Mouse (Mus musculus) lung, adult 18-20 months (tissue): Measurements from ENCODE around the gene Tesc.

Source experiments
- DNase-seq, 2 experiments: peaks; one replicate each; pipeline ENCODE4 v3.0.0; 2022; ENCODE audit warnings: mixed read lengths in 2 of 2

The Tesc gene

GRCm38 (mm10) chr5:118017527-118017926 is 10.0 kb upstream of the Tesc start:
- no peak for DNase-seq

- DNase-seq, result no peak
Measured at GRCm38 (mm10) chr5:118019905-118020304, 7.6 kb upstream of the Tesc start.

GRCm38 (mm10) chr5:118023053-118023452 is 4.5 kb upstream of the Tesc start:
- DNase-seq, result no peak

- DNase-seq, result no peak
Measured at GRCm38 (mm10) chr5:118025880-118026279, 1.7 kb upstream of the Tesc start.

GRCm38 (mm10) chr5:118026343-118026742 is 1.2 kb upstream of the Tesc start:
- no peak for DNase-seq

- no peak for DNase-seq
Measured at GRCm38 (mm10) chr5:118027101-118027697, 344 bp upstream of the Tesc start.

GRCm38 (mm10) chr5:118028191-118029034 is 870 bp downstream of the Tesc start:
- peak in 1 of 2 experiments; percentile 25 for DNase-seq

GRCm38 (mm10) chr5:118029035-118029408 is 1.5 kb downstream of the Tesc start:
- peak in 1 of 2 experiments; percentile 15 for DNase-seq

GRCm38 (mm10) chr5:118029420-118029819 is 1.9 kb downstream of the Tesc start:
- peak in 1 of 2 experiments; percentile 11 for DNase-seq

- DNase-seq, result no peak
Measured at GRCm38 (mm10) chr5:118030022-118030675, 2.6 kb downstream of the Tesc start.

GRCm38 (mm10) chr5:118031059-118031458 is 3.5 kb downstream of the Tesc start:
- DNase-seq, result no peak

GRCm38 (mm10) chr5:118031508-118031907 is 4.0 kb downstream of the Tesc start:
- no peak for DNase-seq

- no peak for DNase-seq
Measured at GRCm38 (mm10) chr5:118033328-118033727, 5.8 kb downstream of the Tesc start.

- DNase-seq, result no peak
Measured at GRCm38 (mm10) chr5:118033740-118034139, 6.2 kb downstream of the Tesc start.

GRCm38 (mm10) chr5:118034632-118035031 is 7.1 kb downstream of the Tesc start:
- no peak for DNase-seq

GRCm38 (mm10) chr5:118035786-118036185 is 8.2 kb downstream of the Tesc start:
- no peak for DNase-seq

GRCm38 (mm10) chr5:118036888-118037797 is 9.6 kb downstream of the Tesc start:
- DNase-seq, result no peak

- DNase-seq, result no peak
Measured at GRCm38 (mm10) chr5:118037798-118038484, 10.4 kb downstream of the Tesc start.

GRCm38 (mm10) chr5:118039241-118039668 is 11.7 kb downstream of the Tesc start:
- DNase-seq, result no peak

- no peak for DNase-seq
Measured at GRCm38 (mm10) chr5:118042599-118042998, 15.1 kb downstream of the Tesc start.

- DNase-seq, result no peak
Measured at GRCm38 (mm10) chr5:118043761-118044160, 16.2 kb downstream of the Tesc start.

- no peak for DNase-seq
Measured at GRCm38 (mm10) chr5:118044907-118045306, 17.4 kb downstream of the Tesc start.
